Mouse (Mus musculus): ENCODE data around the gene Gm2007.
"Not testable (repeated sequence)": the region's sequence is repeated elsewhere in the genome, so short reads cannot be mapped to it uniquely, and the experiment has no call there.

Gm2007 gene

GRCm38 (mm10) chr2:175741237-175741636, at the start of gene Gm2007:
Gm2007 (plus strand) TSS chr2:175741537.
- TF ChIP-seq GATA4 (IDR thresholded peaks at IDR 0.05; ENCODE audit: insufficient replicate concordance, low read length), result not testable (repeated sequence)

GRCm38 (mm10) chr2:175703546-175703945, 37.8 kb upstream of the Gm2007 start, which contains the start of gene Zfp969:
Zfp969 (minus strand) TSS chr2:175703646.
- not testable (repeated sequence) for TF ChIP-seq GATA4 (IDR thresholded peaks at IDR 0.05; ENCODE audit: insufficient replicate concordance, low read length)

GRCm38 (mm10) chr2:175800993-175801392, 59.7 kb downstream of the Gm2007 start, which contains the start of gene Gm14288:
Gm14288 (minus strand) TSS chr2:175801093.
- not testable (repeated sequence) for TF ChIP-seq GATA4 (IDR thresholded peaks at IDR 0.05; ENCODE audit: insufficient replicate concordance, low read length)
